Mouse (Mus musculus) limb, embryonic 11.5 days (tissue): ENCODE measurements around the gene Gm21969. TPM values are rescaled to one million over a fixed set of nuclear protein-coding genes. Genes with fewer than 3 reads are reported as not detected.

Source experiments
- ATAC-seq: fragments of 200-750 bp; cut with Nextera tagmentation; 2 replicates; pipeline ENCODE4 v1.8.0; 2017; ENCODE audit warnings: low read depth; ENCODE audit not compliant: insufficient number of reproducible peaks, low FRiP score, low TSS enrichment
- DNase-seq: peaks from one replicate; pipeline ENCODE4 v3.0.0-alpha.2; 2015; ENCODE audit warnings: low spot score
- H3K27ac ChIP-seq: fragments of 300-500 bp; sonication (generic); replicated peaks from 2 replicates; pipeline ENCODE4 v1.5.1; 2014; ENCODE audit warnings: low read depth, mild to moderate bottlenecking, low read length
- H3K27me3 ChIP-seq: fragments of 300-500 bp; sonication (generic); 2 replicates; pipeline ENCODE4 v1.6.1; 2014; ENCODE audit warnings: mild to moderate bottlenecking, low read length, mixed read lengths; ENCODE audit not compliant: control insufficient read depth, insufficient read depth
- H3K36me3 ChIP-seq: fragments of 300-500 bp; sonication (generic); 2 replicates; pipeline ENCODE4 v1.6.1; 2014; ENCODE audit warnings: mild to moderate bottlenecking, low read length, moderate library complexity, mixed read lengths; ENCODE audit not compliant: control insufficient read depth, insufficient read depth
- H3K4me1 ChIP-seq: fragments of 300-500 bp; sonication (generic); 2 replicates; pipeline ENCODE4 v1.6.1; 2014; ENCODE audit warnings: low read length, mixed read lengths; ENCODE audit not compliant: control insufficient read depth, insufficient read depth
- H3K4me2 ChIP-seq: fragments of 300-500 bp; sonication (generic); 2 replicates; pipeline ENCODE4 v1.6.1; 2014; ENCODE audit warnings: low read depth, mild to moderate bottlenecking, moderate library complexity; ENCODE audit not compliant: severe bottlenecking
- H3K4me3 ChIP-seq: fragments of 300-500 bp; sonication (generic); 2 replicates; pipeline ENCODE4 v1.5.1; 2014; ENCODE audit warnings: low read depth, low read length
- H3K9ac ChIP-seq: fragments of 300-500 bp; sonication (generic); 2 replicates; pipeline ENCODE4 v1.6.1; 2014; ENCODE audit warnings: mild to moderate bottlenecking, low read length
- H3K9me3 ChIP-seq: fragments of 300-500 bp; sonication (generic); 2 replicates; pipeline ENCODE4 v1.6.1; 2016; ENCODE audit warnings: low read length; ENCODE audit not compliant: control insufficient read depth
- WGBS: fragments of 180-500 bp; shearing (Covaris S2); extraction: QIAGEN DNeasy Blood & Tissue Kit; methylation state at CpG from one replicate; pipeline ENCODE4 v1.1.7; 2014; 5-methylcytosine and 5-hydroxymethylcytosine counted together
- polyA plus RNA-seq: library from polyadenylated mRNA; unstranded; fragments of >200 nt; fragmentation: Nextera tagmentation; extraction: Ambion mirVana; gene quantifications from 2 replicates; pipeline ENCODE4 v1.2.1, GENCODE M21; 2014

Gene Gm21969
- polyA plus RNA-seq, 1 experiment from 2014 or later = not detected

- WGBS = 46% methylated on average over 6 of the region's 6 CpGs
- Histone ChIP-seq H3K9ac (no peak overlapping the region), H3K27me3 (peaks cover 18% of the 10 kb centered on the region), H3K36me3 (peaks cover 3% of the 10 kb centered on the region; the same call in 1 of the 2 replicates), H3K4me3 (no peak overlapping the region), H3K9me3 (no peaks in the 10 kb centered on the region), H3K27ac (no peak overlapping the region), H3K4me2 (no peak overlapping the region), H3K4me1 (peaks cover 24% of the 10 kb centered on the region)
- ATAC-seq (no peak), DNase-seq (no peak)
Observed at GRCm38 (mm10) chr4:139640775-139641174, 37.8 kb downstream of the Gm21969 start.

GRCm38 (mm10) chr4:139641829-139642425 is 38.9 kb downstream of the Gm21969 start:
- Histone ChIP-seq H3K27me3 (peaks cover 18% of the 10 kb centered on the region), H3K4me2 (peak overlapping the region; percentile 40), H3K4me3 (peak overlapping the region; percentile 5; the same call in 1 of the 2 replicates), H3K27ac (no peak overlapping the region), H3K4me1 (peaks cover 24% of the 10 kb centered on the region), H3K9me3 (no peaks in the 10 kb centered on the region), H3K9ac (peak overlapping the region; percentile 38; the same call in 1 of the 2 replicates), H3K36me3 (peaks cover 3% of the 10 kb centered on the region; the same call in 1 of the 2 replicates)
- DNase-seq (peak; percentile 64), ATAC-seq (no peak)
- WGBS = 1% methylated on average over 30 of the region's 30 CpGs

GRCm38 (mm10) chr4:139643972-139644371 is 41.0 kb downstream of the Gm21969 start:
- Histone ChIP-seq H3K4me1 (peaks cover 24% of the 10 kb centered on the region), H3K27ac (no peak overlapping the region), H3K4me3 (no peak overlapping the region), H3K4me2 (no peak overlapping the region), H3K36me3 (peaks cover 3% of the 10 kb centered on the region; the same call in 1 of the 2 replicates), H3K9me3 (no peaks in the 10 kb centered on the region), H3K9ac (no peak overlapping the region), H3K27me3 (peaks cover 18% of the 10 kb centered on the region)
- DNase-seq (peak; percentile 92), ATAC-seq (no peak)
- WGBS = 15% methylated on average over 9 of the region's 9 CpGs

GRCm38 (mm10) chr4:139646916-139647315 is 43.9 kb downstream of the Gm21969 start:
- no peaks in the 10 kb centered on the region for H3K9me3 ChIP-seq
- no peak overlapping the region for H3K4me2 ChIP-seq
- H3K4me1 ChIP-seq = peaks cover 5% of the 10 kb centered on the region
- no peak overlapping the region for H3K9ac ChIP-seq
- H3K27me3 ChIP-seq = peaks cover 9% of the 10 kb centered on the region
- H3K27ac ChIP-seq = no peak overlapping the region
- no peak overlapping the region for H3K4me3 ChIP-seq
- 87% methylated on average over 7 of the region's 7 CpGs for WGBS
- peaks cover 3% of the 10 kb centered on the region; the same call in 1 of the 2 replicates for H3K36me3 ChIP-seq
- ATAC-seq (no peak), DNase-seq (no peak)

GRCm38 (mm10) chr4:139650086-139650743 is 47.2 kb downstream of the Gm21969 start:
- ATAC-seq (no peak), DNase-seq (no peak)
- Histone ChIP-seq H3K9me3 (no peaks in the 10 kb centered on the region), H3K36me3 (no peaks in the 10 kb centered on the region; the same call in 1 of the 2 replicates), H3K4me2 (no peak overlapping the region), H3K9ac (no peak overlapping the region), H3K4me1 (no peaks in the 10 kb centered on the region), H3K27me3 (no peaks in the 10 kb centered on the region), H3K4me3 (no peak overlapping the region), H3K27ac (no peak overlapping the region)
- 82% methylated on average over 15 of the region's 15 CpGs for WGBS

- H3K4me2 ChIP-seq = no peak overlapping the region
- H3K36me3 ChIP-seq = no peaks in the 10 kb centered on the region
- DNase-seq = no peak
- H3K9ac ChIP-seq = no peak overlapping the region
- H3K4me1 ChIP-seq = no peaks in the 10 kb centered on the region
- no peaks in the 10 kb centered on the region for H3K9me3 ChIP-seq
- 85% methylated on average over 11 of the region's 11 CpGs for WGBS
- ATAC-seq = no peak
- H3K27ac ChIP-seq = no peak overlapping the region
- H3K27me3 ChIP-seq = no peaks in the 10 kb centered on the region
- H3K4me3 ChIP-seq = no peak overlapping the region
Observed at GRCm38 (mm10) chr4:139650907-139651306, 47.9 kb downstream of the Gm21969 start.

GRCm38 (mm10) chr4:139653238-139653637 is 50.3 kb downstream of the Gm21969 start, which contains the start of gene Tas1r2:
Gene Tas1r2, plus strand, starts transcription at chr4:139653538.
- ATAC-seq (no peak), DNase-seq (no peak)
- Histone ChIP-seq H3K27ac (no peak within 1 kb of the TSS), H3K27me3 (no peaks in the 10 kb centered on the region), H3K9me3 (no peaks in the 10 kb centered on the region), H3K4me1 (no peaks in the 10 kb centered on the region), H3K4me3 (no peak within 1 kb of the TSS), H3K36me3 (no peaks in the 10 kb centered on the region), H3K4me2 (no peak within 1 kb of the TSS), H3K9ac (no peak within 1 kb of the TSS)
- WGBS = 81% methylated on average over 8 of the region's 8 CpGs

- 91% methylated on average over 14 of the region's 14 CpGs for WGBS
- ATAC-seq = no peak
- Histone ChIP-seq H3K9ac (no peak overlapping the region), H3K9me3 (no peaks in the 10 kb centered on the region), H3K27me3 (no peaks in the 10 kb centered on the region), H3K36me3 (no peaks in the 10 kb centered on the region), H3K4me3 (no peak overlapping the region), H3K4me1 (no peaks in the 10 kb centered on the region), H3K4me2 (no peak overlapping the region), H3K27ac (no peak overlapping the region)
- DNase-seq = no peak
Observed at GRCm38 (mm10) chr4:139661897-139662296, 58.9 kb downstream of the Gm21969 start.
